ENCODE assay signal across 8 mouse cellular contexts in genomic region chr8:100850822-100851437, GRCm38 (mm10).
DNase-seq lines count a peak whose midpoint lies in the region; ATAC-seq and TF ChIP-seq lines count a peak whose summit lies in the region.

No protein-coding gene starts in this region.

- no peak overlapping the region for H3K4me2 ChIP-seq in neural tube, embryonic 14.5 days (ENCODE audit: low read depth, low read length)

- no peak overlapping the region for H3K4me3 ChIP-seq in gastrocnemius, adult 2 months
- H3K4me3 ChIP-seq in ES-Bruce4 (ENCODE audit: low read depth, low read length) = no peak overlapping the region
- H3K4me3 ChIP-seq in hindbrain, embryonic 10.5 days = no peak overlapping the region
- no peak overlapping the region for H3K4me3 ChIP-seq in neural tube, embryonic 14.5 days (ENCODE audit: low read depth, low read length)
- no peak overlapping the region for H3K4me3 ChIP-seq in thymus, adult 2 months (ENCODE audit: control insufficient read depth, insufficient read depth, low read length)

- no peaks in the 10 kb centered on the region for H3K36me3 ChIP-seq in ES-Bruce4 (ENCODE audit: control insufficient read depth, insufficient read depth, low read length, poor library complexity, severe bottlenecking)
- no peaks in the 10 kb centered on the region for H3K36me3 ChIP-seq in hindbrain, embryonic 10.5 days
- no peaks in the 10 kb centered on the region for H3K36me3 ChIP-seq in neural tube, embryonic 14.5 days (ENCODE audit: control insufficient read depth, insufficient read depth, low read length)
- no peaks in the 10 kb centered on the region for H3K36me3 ChIP-seq in thymus, adult 2 months (ENCODE audit: control insufficient read depth, insufficient read depth, low read length)

- TF ChIP-seq EP300 in ES-Bruce4 (IDR thresholded peaks at IDR 0.05; ENCODE audit: insufficient read depth, low read depth, low read length) = no peak

- no peaks in the 10 kb centered on the region for H3K27me3 ChIP-seq in ES-Bruce4 (ENCODE audit: control insufficient read depth, insufficient read depth, low read length, poor library complexity, severe bottlenecking)
- no peaks in the 10 kb centered on the region for H3K27me3 ChIP-seq in hindbrain, embryonic 10.5 days (ENCODE audit: insufficient read depth, poor library complexity, severe bottlenecking)
- no peaks in the 10 kb centered on the region for H3K27me3 ChIP-seq in neural tube, embryonic 14.5 days (ENCODE audit: control insufficient read depth, insufficient read depth, low read length)
- H3K27me3 ChIP-seq in thymus, adult 2 months (ENCODE audit: control insufficient read depth, insufficient read depth, low read length) = no peaks in the 10 kb centered on the region

- no peak overlapping the region for H3K9ac ChIP-seq in ES-Bruce4 (ENCODE audit: low read depth, poor library complexity, severe bottlenecking)
- H3K9ac ChIP-seq in neural tube, embryonic 14.5 days (replicated peaks; ENCODE audit: low read depth, low read length) = no peak overlapping the region

- no peaks in the 10 kb centered on the region for H3K4me1 ChIP-seq in ES-Bruce4 (ENCODE audit: control insufficient read depth, insufficient read depth, low read length)
- no peaks in the 10 kb centered on the region for H3K4me1 ChIP-seq in hindbrain, embryonic 10.5 days (replicated peaks)
- H3K4me1 ChIP-seq in neural tube, embryonic 14.5 days (ENCODE audit: control insufficient read depth, insufficient read depth, low read length) = no peaks in the 10 kb centered on the region
- H3K4me1 ChIP-seq in thymus, adult 2 months (replicated peaks; ENCODE audit: control insufficient read depth, insufficient read depth, low read length) = no peaks in the 10 kb centered on the region

- intact Hi-C loops in gastrocnemius, adult 2 months (cut with DNase I) = no loop called here
- intact Hi-C loops in gastrocnemius, postnatal 36 days (cut with DNase I) = no loop called here
- intact Hi-C loops in left cerebral cortex, postnatal 14 days (cut with DNase I) = no loop called here

- DNase-seq in gastrocnemius, adult 2 months = no peak
- no peak for DNase-seq in gastrocnemius, postnatal 36 days
- DNase-seq in cerebellum, postnatal 4 days (ENCODE audit: low spot score in 2 of 2) = peak; percentile 39 to 50
- DNase-seq in hindbrain, embryonic 10.5 days (ENCODE audit: low spot score) = peak; percentile 49
- peak; percentile 75 to 77 for DNase-seq in left cerebral cortex, postnatal 14 days (ENCODE audit: low spot score in 2 of 2)
- DNase-seq in thymus, adult 2 months = no peak

- TF ChIP-seq CTCF in gastrocnemius, adult 2 months (IDR thresholded peaks at IDR 0.05) = peak; percentile 46
- peak; percentile 30 for TF ChIP-seq CTCF in ES-Bruce4 (IDR thresholded peaks at IDR 0.05; ENCODE audit: low read depth, low read length)
- TF ChIP-seq CTCF in thymus, adult 2 months (IDR thresholded peaks at IDR 0.05; ENCODE audit: borderline replicate concordance, control insufficient read depth, extremely low read depth, insufficient read depth, low read length, poor library complexity) = no peak

- H3K9me3 ChIP-seq in ES-Bruce4 (replicated peaks; ENCODE audit: control insufficient read depth, insufficient read depth, low read length, poor library complexity, severe bottlenecking) = no peaks in the 10 kb centered on the region
- no peaks in the 10 kb centered on the region for H3K9me3 ChIP-seq in hindbrain, embryonic 10.5 days
- no peaks in the 10 kb centered on the region for H3K9me3 ChIP-seq in neural tube, embryonic 14.5 days (ENCODE audit: control insufficient read depth, low read length)

- TF ChIP-seq POLR2A in ES-Bruce4 (IDR thresholded peaks at IDR 0.05; ENCODE audit: insufficient read depth, low read length) = no peak
- TF ChIP-seq POLR2A in thymus, adult 2 months (IDR thresholded peaks at IDR 0.05; ENCODE audit: control insufficient read depth, extremely low read depth, insufficient read depth, low read length, poor library complexity) = no peak

- peak; percentile 69; the same call in 1 of the 2 replicates for ATAC-seq in neural tube, embryonic 14.5 days (ENCODE audit: low read depth)

- H3K27ac ChIP-seq in gastrocnemius, adult 2 months = no peak overlapping the region
- no peak overlapping the region for H3K27ac ChIP-seq in ES-Bruce4 (ENCODE audit: insufficient read depth, low read length)
- no peak overlapping the region for H3K27ac ChIP-seq in hindbrain, embryonic 10.5 days
- H3K27ac ChIP-seq in neural tube, embryonic 14.5 days (ENCODE audit: low read depth, low read length) = no peak overlapping the region
- no peak overlapping the region for H3K27ac ChIP-seq in thymus, adult 2 months (ENCODE audit: control insufficient read depth, insufficient read depth, low read length)

- WGBS in hindbrain, embryonic 10.5 days = 50% methylated on average over 2 of the region's 2 CpGs
- WGBS in neural tube, embryonic 14.5 days = 46% methylated on average over 2 of the region's 2 CpGs
- 51% methylated on average over 2 of the region's 2 CpGs for WGBS in thymus, adult 2 months

Comparison
In these comparisons a context has a peak if more than half of its experiments do, and no peak if none do; other contexts are left out.
1. DNase-seq: peak in cerebellum, postnatal 4 days (2 of 2), hindbrain, embryonic 10.5 days (single experiment) and left cerebral cortex, postnatal 14 days (2 of 2); none in gastrocnemius, adult 2 months (single experiment), gastrocnemius, postnatal 36 days (0 of 2) and thymus, adult 2 months (single experiment).